Mouse (Mus musculus) cerebellum, postnatal 4 days (tissue): Measurements from ENCODE around the gene Col28a1.

Experiments
- DNase-seq, 2 experiments: peaks; one replicate each; pipeline ENCODE4 v3.0.0; 2022; ENCODE audit warnings: low spot score in 2 of 2, mixed read lengths in 1 of 2

Gene Col28a1

DNA sequence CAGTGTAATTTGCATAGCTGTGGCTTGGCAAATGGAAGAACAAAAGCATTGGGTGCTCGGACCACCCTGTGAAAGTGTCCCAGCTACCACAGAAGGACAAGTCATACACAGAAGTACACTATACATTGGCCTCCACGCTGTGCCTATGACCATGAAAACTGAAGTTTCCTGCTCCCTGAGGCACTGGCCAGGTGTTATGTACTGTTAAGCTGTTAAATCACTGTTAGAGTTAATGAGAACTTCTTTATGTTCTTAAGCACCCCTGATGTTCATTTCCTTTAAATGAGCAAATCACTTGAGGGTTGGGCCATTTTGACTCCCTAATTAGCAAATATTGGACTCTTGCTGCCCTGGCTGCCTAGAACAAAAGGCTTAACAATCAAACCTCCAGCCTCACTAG lies 73.3 kb downstream of the Col28a1 start:
- no peak for DNase-seq

DNA sequence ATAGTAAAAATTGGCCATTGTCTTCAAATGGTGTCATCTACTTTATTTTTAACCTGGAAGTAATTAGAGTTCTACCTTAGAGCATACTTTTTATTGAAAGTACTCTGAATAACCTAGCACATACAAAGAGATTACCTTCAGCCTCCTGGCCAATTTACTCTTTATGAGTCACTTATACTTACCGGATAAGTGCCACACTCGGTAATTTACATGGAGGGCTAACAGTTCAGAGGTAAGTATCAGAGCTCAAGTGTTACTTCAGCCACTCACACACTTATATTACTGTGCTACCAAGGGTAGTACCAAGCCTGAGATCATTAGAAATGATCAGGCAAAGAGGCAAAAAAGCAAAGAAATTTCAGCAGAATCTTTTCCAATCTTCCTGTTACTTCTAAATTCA lies 73.8 kb downstream of the Col28a1 start:
- no peak for DNase-seq

DNA sequence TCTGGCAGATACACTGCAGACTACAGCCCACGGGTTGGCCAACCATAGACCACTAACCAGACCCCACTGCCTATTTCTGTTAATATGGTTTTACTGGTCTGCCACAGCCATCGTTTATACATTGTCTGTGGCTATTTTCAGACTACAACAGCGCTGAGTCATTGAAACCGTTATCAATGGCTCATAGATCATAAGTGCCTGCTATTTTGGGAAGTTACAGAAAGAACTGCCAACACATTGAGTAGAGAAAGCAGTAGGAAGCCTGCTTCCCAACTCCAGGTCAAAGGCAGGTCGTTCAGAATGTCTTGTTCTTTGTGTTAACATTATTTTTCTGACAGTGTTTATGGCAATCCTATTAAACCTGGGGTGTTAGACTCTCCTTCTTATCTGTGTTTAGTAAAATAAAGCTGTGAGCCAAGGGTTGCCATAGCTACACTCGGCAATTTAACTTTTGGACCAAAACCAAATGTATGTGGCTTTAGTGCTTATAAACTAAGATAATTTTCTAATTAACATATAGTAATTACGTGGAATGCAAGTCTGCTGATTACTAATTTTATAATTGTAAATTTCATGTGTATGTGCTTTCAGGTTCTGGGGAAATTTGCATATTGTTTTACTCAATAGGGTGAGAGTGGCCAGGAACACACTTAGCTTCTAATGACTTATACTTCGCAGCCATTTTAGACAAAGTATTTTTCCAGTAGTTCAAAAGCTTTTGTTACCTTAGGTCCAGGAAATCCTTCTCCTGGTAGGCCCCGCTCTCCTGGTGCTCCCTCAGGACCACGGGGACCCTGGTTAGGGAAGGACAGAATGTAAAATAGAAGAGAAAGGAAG lies 86.3 kb downstream of the Col28a1 start:
- no peak for DNase-seq

DNA sequence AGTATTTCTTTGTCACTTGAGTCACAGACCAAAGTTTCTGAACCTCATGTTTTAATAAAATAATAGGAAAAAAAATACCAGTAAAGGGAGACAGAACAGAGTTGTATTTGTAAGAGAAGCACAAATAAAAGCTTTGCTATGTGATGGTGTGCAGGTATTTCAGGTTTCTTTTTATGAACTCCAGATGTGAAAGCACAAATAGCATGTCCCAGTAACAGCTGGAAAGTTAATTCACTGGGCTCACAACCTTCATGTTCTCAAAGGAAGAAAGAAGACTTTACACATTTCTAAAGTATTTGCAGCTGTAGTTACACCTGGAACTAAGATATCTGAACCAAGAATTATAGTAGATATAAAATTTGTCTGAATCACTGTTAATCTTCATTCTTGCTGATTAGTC lies 91.2 kb downstream of the Col28a1 start:
- no peak for DNase-seq

DNA sequence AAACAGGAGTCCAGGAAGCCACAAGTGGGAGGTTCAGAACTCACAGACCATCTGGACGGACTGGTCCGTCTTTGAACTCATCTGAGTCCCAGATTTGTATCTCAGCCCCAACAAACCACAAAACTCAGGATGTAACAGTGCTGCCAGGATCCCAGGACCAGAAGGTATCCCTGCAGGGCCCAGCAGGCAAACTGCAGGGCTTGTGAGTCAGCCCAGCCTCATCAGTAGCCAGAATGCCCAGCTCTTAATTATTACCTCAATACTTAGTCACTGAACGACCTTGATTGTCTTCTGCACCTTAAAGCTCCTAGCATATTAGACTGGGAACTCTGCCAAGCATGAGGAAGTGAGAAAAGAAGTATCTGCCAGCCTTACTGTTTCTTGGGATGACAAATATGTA lies 96.6 kb downstream of the Col28a1 start:
- no peak for DNase-seq

DNA sequence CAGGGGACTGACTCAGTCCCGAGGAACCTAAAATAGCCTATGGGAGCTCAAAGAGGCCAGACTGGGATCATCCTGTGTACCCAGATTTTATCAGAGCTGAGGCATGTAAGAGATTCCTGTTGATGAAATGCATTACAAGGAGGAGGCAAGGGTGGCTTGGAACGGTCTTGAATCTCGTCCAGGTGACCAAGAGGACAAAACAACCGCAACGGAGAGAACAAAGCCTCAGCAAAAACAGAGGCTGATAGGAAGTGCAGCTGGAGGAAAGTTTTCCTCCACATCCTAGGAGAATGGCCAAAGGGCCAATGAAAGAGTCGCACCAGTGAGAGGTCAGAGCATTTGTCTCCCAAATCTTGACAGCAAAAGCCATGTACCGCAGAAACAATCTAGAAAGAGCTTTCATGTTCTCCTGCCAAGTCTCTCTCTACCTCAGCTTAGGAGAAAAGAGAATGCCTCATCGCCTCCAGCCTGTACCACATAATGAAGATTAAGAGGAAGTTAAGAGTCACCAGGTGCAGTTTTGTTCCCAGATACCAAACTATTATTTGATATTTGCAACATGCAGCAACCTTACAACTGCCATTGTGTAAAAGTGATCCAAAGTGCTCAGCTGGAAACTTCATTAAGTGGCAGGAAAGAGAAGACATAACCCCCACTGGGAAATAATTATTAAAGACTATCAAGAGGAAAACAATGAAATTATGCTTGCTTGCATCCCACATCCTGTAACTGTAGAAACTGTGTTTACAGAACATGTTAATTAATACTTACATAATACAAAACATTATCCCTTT lies 98.1 kb downstream of the Col28a1 start:
- DNase-seq: no peak

DNA sequence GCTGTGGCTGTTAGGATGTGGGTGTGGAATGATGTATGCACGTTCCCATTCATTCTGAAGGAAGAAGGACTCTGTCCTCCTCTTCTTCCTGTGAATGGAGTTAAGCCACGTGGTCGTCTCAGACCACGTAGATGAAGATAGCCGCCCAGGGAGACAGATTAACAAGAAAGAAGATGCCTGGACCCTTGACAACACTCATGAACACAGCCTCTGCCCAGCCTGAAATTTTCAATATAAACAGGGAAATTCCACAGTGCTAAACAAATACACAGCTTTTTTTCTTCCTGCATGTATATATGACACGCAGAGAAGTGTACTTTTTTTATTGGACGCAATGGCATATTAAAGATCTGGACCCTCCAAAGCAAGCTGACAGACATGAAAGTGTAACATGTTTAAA lies 98.9 kb downstream of the Col28a1 start:
- no peak for DNase-seq

DNA sequence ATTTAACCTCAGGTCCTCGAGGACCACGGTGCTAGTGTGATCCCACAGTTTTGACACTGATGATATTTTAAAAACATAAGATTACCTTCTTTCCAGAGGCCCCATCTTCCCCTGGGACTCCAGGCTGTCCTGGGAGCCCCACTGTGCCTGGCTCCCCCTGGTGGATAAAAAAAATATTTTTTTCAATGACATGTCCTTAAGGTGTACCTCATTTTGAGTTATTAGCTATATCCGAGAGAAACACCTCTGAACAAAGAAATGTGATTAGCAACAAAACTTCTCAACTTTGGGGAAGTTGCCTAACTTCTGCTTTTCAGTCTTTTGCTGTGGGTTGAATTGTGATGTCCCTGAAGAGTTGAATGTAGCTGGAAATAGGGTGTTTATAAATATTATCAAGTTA lies 105.6 kb downstream of the Col28a1 start:
- no peak for DNase-seq

DNA sequence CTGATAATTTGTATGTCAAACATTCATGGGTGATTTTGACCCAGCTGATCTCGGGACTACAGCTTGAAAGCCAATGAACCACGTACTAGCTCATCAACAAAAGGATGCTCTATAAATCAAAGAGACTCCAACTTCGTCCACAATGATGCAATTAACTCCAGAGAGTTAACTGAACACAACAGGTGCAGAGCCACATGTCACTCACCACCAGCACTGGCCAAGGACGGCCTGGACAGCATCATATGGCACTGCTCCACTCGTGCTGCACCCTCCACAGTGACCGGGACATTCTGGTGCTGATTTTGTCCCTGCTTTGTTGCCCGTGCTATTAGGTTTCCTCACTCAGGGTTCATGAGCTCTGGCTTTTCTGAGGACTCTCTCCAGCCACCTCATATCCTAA lies 107.6 kb downstream of the Col28a1 start:
- no peak for DNase-seq

DNA sequence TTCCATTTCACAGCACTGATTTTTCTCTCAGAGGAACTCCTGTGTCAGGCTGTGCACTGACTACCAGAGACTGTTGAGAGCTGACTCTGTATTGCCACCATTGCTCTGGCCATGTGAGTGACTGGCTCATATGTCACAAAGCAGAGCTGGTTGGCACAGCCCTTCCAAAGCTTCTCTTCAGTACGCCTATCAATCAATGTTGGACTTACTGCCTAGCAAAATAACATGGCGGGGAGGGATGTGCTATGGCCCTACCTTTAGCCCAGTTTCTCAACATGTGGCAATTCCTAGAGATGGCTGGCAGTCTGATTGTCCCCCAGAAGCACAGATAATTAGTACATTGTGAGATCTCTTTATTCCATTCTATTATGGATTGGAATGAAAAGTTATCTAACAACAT lies 109.2 kb downstream of the Col28a1 start:
- no peak for DNase-seq

DNA sequence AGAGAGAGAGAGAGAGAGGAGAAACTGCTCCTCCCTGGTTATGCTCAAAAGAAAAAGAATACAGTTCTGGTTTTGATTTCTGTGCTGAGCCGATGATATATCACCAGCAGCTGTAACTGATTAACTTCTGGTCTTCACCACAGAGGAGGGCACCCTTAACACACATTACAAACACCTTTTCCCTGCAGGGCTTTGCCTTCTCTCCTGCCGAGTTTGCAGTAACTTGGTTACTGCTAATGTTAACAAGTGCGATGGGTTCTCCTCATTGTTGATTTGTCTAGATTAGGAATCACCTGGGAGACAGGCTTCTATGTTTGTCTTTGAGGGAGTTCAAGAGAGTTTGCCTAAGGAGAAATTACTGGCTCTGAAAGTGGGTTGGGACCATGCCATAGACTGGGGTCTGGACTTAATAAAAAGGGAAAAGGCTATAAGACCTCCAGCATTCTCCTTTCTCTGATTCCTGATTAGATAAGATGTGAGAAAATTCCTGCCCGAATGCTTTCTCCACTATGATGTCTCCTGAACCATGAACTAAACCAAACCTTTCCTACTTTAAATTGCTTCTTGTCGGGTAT lies 114.8 kb downstream of the Col28a1 start:
- DNase-seq: no peak

DNA sequence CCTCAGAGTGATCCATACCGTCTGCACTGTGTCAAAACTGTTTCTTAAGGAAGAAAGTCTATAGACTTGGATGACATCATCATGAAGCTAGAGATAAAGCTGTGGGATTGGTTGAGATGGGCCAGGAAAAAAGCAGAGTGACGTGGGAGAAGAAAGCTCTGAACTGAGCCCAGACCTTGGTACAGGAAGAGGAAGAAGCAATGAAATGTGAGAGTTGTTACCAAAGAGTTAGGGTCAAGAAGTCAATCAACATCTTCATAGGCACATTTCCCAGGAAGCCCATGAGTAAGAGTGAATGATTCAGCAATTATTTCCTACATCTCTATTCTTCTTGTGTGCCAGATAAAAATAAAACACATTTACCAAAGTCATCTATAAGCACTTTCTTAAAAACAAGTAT lies 117.5 kb downstream of the Col28a1 start:
- no peak for DNase-seq

DNA sequence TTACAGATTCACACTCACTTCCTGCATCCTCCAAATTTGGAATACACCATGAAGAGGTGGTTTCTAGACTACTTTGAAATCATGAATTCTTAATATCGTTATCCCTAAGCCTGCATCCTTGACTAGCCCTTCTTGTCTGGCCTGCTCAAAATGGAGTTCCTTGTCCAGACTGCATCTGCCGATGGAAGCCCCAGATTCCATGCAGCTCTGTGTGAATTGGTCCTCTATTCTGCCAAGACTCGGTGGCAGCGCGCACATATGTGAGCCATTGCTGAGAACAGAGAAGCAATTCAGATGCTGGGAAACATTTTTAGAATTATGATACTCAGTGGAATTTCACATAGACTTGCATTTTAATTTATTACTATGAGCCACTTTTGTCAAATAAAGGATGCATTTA lies 123.4 kb downstream of the Col28a1 start:
- DNase-seq: no peak

DNA sequence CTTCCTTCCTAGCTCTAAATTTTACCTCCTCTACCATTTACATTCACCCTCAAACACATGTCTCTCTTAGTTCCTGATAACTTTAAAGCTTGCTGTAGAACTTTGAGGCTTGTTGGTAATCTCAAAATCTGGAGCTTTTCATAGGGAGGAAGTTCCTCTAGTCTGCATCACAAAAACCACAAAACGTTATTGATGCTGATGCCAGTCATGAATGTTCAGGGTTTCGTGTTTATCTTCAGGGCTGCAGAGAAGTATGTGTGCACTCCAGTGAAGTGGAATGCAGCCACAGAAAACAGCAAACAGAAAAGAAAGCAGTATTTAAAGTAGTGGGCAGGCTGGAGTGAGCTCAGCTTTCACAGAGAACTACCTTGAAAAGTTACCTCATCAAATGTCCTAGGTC lies 124.0 kb downstream of the Col28a1 start:
- no peak for DNase-seq

DNA sequence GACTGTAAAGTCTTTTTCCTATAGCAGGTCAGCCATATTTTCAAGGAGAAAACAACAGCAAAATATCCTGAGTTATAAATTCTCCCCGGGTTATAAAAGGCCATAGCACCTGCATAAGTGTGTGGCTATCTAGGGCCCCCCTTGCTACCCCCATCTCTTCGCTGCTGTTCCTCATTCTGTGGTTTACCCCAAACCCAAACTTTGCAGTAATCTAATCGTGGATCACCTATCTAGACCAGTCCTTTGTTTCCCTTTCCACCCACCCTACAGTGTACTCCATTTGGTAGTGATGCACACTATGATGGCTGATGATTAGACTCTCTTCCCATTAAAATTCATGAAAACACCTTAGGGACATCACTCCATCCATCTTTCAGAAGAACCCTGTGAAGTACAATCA lies 125.3 kb downstream of the Col28a1 start:
- DNase-seq: no peak

DNA sequence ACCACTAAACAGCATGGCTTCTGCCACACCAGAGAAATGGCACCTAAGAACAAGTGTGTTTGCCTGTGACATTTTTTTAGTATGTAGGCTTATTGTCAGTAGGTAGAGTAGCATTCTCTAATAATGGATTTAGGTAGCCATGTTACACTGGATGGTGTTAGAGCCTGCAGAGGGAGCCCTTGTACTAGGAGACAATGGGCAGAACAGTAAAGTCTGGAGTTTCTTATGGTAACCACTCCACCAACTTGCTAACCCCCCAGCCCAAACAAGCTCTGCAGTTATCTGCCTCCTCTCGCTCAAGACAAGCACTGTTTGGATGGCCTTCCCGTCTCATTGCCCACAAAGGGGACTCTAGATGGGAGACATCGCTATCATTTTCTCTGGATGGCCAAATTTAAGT lies 126.2 kb downstream of the Col28a1 start:
- DNase-seq: peak in 1 of 2 experiments; percentile 23

DNA sequence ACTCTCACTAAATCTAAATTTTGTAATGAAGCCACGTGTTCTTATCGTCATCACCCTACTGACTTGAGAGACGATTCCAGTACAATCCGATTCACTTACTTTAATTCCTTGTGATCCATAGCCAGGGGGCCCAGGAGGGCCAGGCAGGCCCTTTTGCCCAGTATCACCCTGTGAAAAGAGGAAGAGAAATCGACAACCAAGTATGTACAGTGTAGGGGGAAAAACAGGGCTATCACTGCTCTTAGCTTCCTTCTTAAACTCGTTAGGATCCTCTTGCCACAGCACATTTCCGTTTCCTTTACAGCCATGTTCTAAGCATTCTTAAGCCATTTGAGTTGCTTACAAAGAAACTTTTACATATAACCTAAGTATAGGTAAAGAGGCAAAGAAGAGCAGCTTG lies 133.2 kb downstream of the Col28a1 start:
- DNase-seq: no peak

DNA sequence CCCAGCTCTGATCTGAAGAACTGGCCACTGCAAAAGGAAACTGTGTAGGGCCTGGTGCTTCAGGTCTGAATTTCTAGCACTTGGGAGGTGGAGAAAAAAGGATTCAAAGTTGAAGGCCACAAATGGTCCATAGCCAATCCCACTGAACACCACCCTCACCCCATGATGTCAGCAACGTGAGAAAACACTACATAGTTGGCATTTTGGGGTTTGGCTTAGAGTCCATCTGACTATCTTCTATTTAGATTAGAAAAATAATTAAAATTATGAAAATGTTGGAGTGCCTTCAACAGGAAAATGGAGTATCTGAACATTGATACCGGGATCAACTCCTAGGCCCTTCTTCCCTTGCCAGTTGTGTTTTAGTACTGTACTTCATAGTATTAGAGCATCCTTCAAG lies 144.2 kb downstream of the Col28a1 start:
- no peak for DNase-seq

DNA sequence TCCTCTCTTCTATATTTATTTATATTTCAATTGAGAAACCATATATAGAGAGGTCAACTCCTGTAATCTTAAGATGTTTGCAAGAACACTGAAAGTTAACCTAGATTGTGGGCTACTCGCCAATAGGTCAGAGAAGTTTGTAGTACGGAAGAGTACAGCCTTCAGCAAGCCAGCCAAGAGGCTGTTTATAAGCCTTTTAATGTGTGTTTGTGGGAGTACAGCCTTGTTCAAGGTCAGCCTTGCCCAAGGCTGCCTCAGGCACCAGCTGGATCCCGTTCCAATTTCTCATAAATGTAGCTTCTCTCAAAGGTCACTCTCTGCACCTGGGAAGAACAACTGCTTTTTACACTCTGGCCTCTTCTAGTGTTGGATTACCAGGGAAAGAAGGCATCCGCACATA lies 146.0 kb downstream of the Col28a1 start:
- no peak for DNase-seq

DNA sequence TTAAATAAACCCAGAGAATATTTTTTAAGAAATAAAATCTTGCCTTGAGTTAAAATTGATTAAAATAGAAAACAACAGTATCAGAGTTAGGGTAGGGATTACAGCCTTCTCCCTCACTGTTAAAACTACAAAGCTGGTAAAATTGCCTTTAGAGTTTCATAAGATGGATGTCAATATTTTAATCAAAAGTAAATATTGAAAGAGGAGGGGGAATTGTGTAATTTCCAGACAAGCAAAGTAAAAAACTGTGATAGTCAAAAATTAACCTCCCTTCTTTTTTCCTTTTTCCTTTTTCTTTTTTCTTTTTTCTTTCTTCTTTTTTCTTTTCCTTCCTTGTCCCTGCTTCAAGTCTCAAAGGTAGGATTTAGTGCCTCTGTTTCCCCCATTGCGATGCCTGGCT lies 146.6 kb downstream of the Col28a1 start:
- no peak for DNase-seq

DNA sequence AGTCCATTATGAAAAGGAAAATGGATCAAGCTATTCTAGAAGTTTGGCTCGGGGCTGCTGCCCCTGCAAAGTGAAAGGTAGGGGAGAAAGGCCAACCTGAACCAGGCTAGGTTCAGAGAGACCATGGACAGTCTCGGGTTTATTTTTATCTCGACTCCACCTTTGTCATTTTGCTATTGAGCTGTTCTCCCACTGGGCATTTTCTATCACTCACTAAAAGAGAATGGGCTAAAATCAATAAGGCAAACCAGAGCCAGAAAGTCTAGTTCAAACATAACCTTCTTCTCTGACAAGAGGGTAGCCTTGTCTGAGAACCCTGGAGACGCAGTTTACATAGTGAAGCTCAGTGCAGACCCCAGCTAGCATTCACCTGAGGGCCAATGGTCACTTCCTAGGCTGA lies 163.7 kb downstream of the Col28a1 start:
- no peak for DNase-seq

DNA sequence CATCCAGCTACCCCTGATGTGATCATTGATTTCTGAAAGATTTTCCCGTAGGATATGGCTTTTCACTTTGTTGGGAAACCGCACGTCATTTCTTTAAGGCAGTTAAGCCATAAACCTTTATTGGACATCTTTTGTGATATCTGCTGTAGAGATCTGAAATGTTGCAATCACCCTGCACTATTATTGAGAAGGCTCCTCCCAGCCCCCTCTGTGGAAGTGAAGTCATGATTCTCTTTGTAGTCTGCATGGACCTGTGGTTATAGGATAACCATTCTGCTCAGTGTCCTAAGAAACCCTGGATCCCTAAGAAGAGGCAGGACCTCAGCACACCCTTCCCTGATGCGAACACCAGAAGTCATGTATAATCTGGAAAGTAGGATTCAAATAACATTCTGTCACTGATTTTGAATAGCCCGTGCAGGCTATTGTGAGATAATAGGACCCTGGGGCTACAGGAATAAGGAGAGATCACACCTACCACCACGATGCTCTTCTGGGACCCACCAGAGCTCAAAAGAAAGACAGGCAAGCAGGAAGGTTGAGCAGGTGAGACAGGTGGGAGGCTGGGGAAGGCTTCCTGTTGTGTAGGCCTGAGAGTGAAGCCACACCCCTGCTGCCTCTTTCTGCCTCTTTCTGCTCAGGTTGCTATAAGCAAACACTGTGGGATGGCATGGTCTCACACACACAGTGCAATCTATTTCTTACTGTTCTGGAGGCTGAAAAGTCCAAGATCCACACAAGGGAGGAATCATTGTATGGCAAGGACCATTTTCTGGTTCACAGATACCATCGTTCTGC lies 166.9 kb downstream of the Col28a1 start:
- DNase-seq: no peak
